Mouse (Mus musculus) forebrain, postnatal 0 days (tissue): ENCODE measurements at regions not wholly inside any gene's neighbourhood (a gene's known extent, or its start where the extent isn't known, plus 50 kb on each side); places are given as distances from the start of the nearest gene placed in this dataset.

ENCODE experiments used
- ATAC-seq: fragments of 200-750 bp; cut with Nextera tagmentation; 2 replicates; pipeline ENCODE4 v1.8.0; 2017; ENCODE audit warnings: mild to moderate bottlenecking, moderate library complexity
- DNase-seq: peaks from one replicate; pipeline ENCODE4 v3.0.0-alpha.2; 2015
- H3K27ac ChIP-seq: fragments of 300-500 bp; sonication (generic); 2 replicates; pipeline ENCODE4 v1.5.1; 2014; ENCODE audit warnings: low read depth, mild to moderate bottlenecking, antibody characterized with exemption, low read length, moderate library complexity, mixed read lengths
- H3K27me3 ChIP-seq: fragments of 300-500 bp; sonication (generic); 2 replicates; pipeline ENCODE4 v1.6.1; 2014; ENCODE audit warnings: mild to moderate bottlenecking, low read length, mixed read lengths; ENCODE audit not compliant: insufficient read depth
- H3K36me3 ChIP-seq: fragments of 300-500 bp; sonication (generic); 2 replicates; pipeline ENCODE4 v1.6.1; 2014; ENCODE audit warnings: mild to moderate bottlenecking, moderate library complexity; ENCODE audit not compliant: insufficient read depth
- H3K4me1 ChIP-seq: fragments of 300-500 bp; sonication (generic); 2 replicates; pipeline ENCODE4 v1.6.1; 2014; ENCODE audit warnings: antibody characterized with exemption; ENCODE audit not compliant: insufficient read depth
- H3K4me2 ChIP-seq: fragments of 300-500 bp; sonication (generic); 2 replicates; pipeline ENCODE4 v1.6.1; 2014; ENCODE audit warnings: low read depth, mild to moderate bottlenecking, moderate library complexity
- H3K4me3 ChIP-seq: fragments of 300-500 bp; sonication (generic); 2 replicates; pipeline ENCODE4 v1.5.1; 2014; ENCODE audit warnings: low read depth, low read length, mixed read lengths
- H3K9ac ChIP-seq: fragments of 300-500 bp; sonication (generic); 2 replicates; pipeline ENCODE4 v1.6.1; 2014; ENCODE audit warnings: mild to moderate bottlenecking
- H3K9me3 ChIP-seq: fragments of 300-500 bp; sonication (generic); 2 replicates; pipeline ENCODE4 v1.6.1; 2016; ENCODE audit warnings: low read length
- CTCF ChIP-seq: sonication (generic); IDR thresholded peaks from 2 replicates; pipeline ENCODE4 v1.5.1; 2016; ENCODE audit warnings: antibody characterized with exemption, control low read depth, low read depth
- WGBS: fragments of 180-500 bp; shearing (Covaris S2); extraction: QIAGEN DNeasy Blood & Tissue Kit; methylation state at CpG from one replicate; pipeline ENCODE4 v1.1.7; 2014; 5-methylcytosine and 5-hydroxymethylcytosine counted together

- Histone ChIP-seq H3K4me2 (no peak overlapping the region), H3K4me1 (no peaks in the 10 kb centered on the region), H3K9ac (no peak overlapping the region), H3K9me3 (no peaks in the 10 kb centered on the region), H3K27me3 (no peaks in the 10 kb centered on the region), H3K27ac (no peak overlapping the region), H3K36me3 (no peaks in the 10 kb centered on the region), H3K4me3 (no peak overlapping the region)
- 70% methylated on average over 9 of the region's 9 CpGs for WGBS
- TF ChIP-seq CTCF, result no peak
- DNase-seq (no peak), ATAC-seq (no peak)
Measured at GRCm38 (mm10) chr1:71801283-71802066, 148.5 kb upstream of the Fn1 start.

- H3K36me3 ChIP-seq, result no peaks in the 10 kb centered on the region
- DNase-seq (no peak), ATAC-seq (no peak)
- H3K27me3 ChIP-seq, result no peaks in the 10 kb centered on the region
- no peak overlapping the region for H3K4me2 ChIP-seq
- TF ChIP-seq CTCF, result no peak
- no peaks in the 10 kb centered on the region for H3K9me3 ChIP-seq
- WGBS, result 37% methylated on average over 2 of the region's 2 CpGs
- H3K27ac ChIP-seq, result no peak overlapping the region
- H3K4me1 ChIP-seq, result no peaks in the 10 kb centered on the region
- H3K4me3 ChIP-seq, result no peak overlapping the region
- H3K9ac ChIP-seq, result no peak overlapping the region
Measured at GRCm38 (mm10) chr1:71800581-71800980, 147.6 kb upstream of the Fn1 start.

- no peak overlapping the region for H3K4me3 ChIP-seq
- H3K27ac ChIP-seq, result no peak overlapping the region
- no peak for TF ChIP-seq CTCF
- H3K4me2 ChIP-seq, result no peak overlapping the region
- ATAC-seq (no peak), DNase-seq (no peak)
- no peaks in the 10 kb centered on the region for H3K9me3 ChIP-seq
- 76% methylated on average over 9 of the region's 9 CpGs for WGBS
- H3K36me3 ChIP-seq, result no peaks in the 10 kb centered on the region
- no peaks in the 10 kb centered on the region for H3K4me1 ChIP-seq
- H3K9ac ChIP-seq, result no peak overlapping the region
- H3K27me3 ChIP-seq, result no peaks in the 10 kb centered on the region
Measured at GRCm38 (mm10) chr1:71798636-71799035, 145.6 kb upstream of the Fn1 start.

- ATAC-seq (peak; percentile 72), DNase-seq (no peak)
Measured at GRCm38 (mm10) chr1:71788408-71788807, 135.4 kb upstream of the Fn1 start.

GRCm38 (mm10) chr1:71784880-71785279, 131.9 kb upstream of the Fn1 start:
- peak; percentile 77 for ATAC-seq

More at GRCm38 (mm10) chr1:71788408-71788807, 135.4 kb upstream of the Fn1 start:
- Histone ChIP-seq H3K4me1 (no peaks in the 10 kb centered on the region), H3K9me3 (no peaks in the 10 kb centered on the region), H3K4me2 (no peak overlapping the region), H3K27ac (no peak overlapping the region), H3K9ac (no peak overlapping the region), H3K4me3 (no peak overlapping the region), H3K36me3 (no peaks in the 10 kb centered on the region), H3K27me3 (no peaks in the 10 kb centered on the region)
- WGBS, result 55% methylated on average over 1 of the region's 1 CpGs
- no peak for TF ChIP-seq CTCF

GRCm38 (mm10) chr1:71778292-71778691, 125.3 kb upstream of the Fn1 start:
- no peak overlapping the region for H3K4me3 ChIP-seq
- WGBS, result 90% methylated on average over 8 of the region's 8 CpGs

More at GRCm38 (mm10) chr1:71784880-71785279, 131.9 kb upstream of the Fn1 start:
- TF ChIP-seq CTCF, result no peak
- no peaks in the 10 kb centered on the region for H3K9me3 ChIP-seq
- no peaks in the 10 kb centered on the region for H3K4me1 ChIP-seq
- no peak overlapping the region for H3K27ac ChIP-seq
- no peak overlapping the region for H3K4me2 ChIP-seq
- WGBS, result 51% methylated on average over 2 of the region's 2 CpGs
- H3K36me3 ChIP-seq, result no peaks in the 10 kb centered on the region
- H3K27me3 ChIP-seq, result no peaks in the 10 kb centered on the region
- DNase-seq, result no peak
- no peak overlapping the region for H3K9ac ChIP-seq
- no peak overlapping the region for H3K4me3 ChIP-seq

GRCm38 (mm10) chr1:71775865-71776501, 123.0 kb upstream of the Fn1 start:
- Histone ChIP-seq H3K9ac (no peak overlapping the region), H3K4me1 (no peaks in the 10 kb centered on the region), H3K36me3 (no peaks in the 10 kb centered on the region), H3K9me3 (no peaks in the 10 kb centered on the region), H3K27ac (0 out of 2 replicates have a peak overlapping the region, but pooled peaks have one; percentile 15), H3K4me3 (peak overlapping the region; percentile 14; the same call in 1 of the 2 replicates), H3K27me3 (no peaks in the 10 kb centered on the region), H3K4me2 (peak overlapping the region; percentile 29; the same call in 1 of the 2 replicates)
- 54% methylated on average over 19 of the region's 19 CpGs for WGBS
- peak; percentile 41 for DNase-seq
- TF ChIP-seq CTCF, result no peak
- peak; percentile 70 for ATAC-seq

More at GRCm38 (mm10) chr1:71778292-71778691, 125.3 kb upstream of the Fn1 start:
- no peaks in the 10 kb centered on the region for H3K4me1 ChIP-seq
- no peak overlapping the region for H3K9ac ChIP-seq
- no peaks in the 10 kb centered on the region for H3K27me3 ChIP-seq
- ATAC-seq, result no peak
- DNase-seq, result no peak
- no peak for TF ChIP-seq CTCF
- no peaks in the 10 kb centered on the region for H3K36me3 ChIP-seq
- no peak overlapping the region for H3K4me2 ChIP-seq
- H3K27ac ChIP-seq, result no peak overlapping the region
- no peaks in the 10 kb centered on the region for H3K9me3 ChIP-seq
